Mouse (Mus musculus) intestine, embryonic 16.5 days (tissue): ENCODE results near the gene Pak7. TPM values are rescaled to one million over a fixed set of nuclear protein-coding genes. Genes with fewer than 3 reads are reported as not detected.

ENCODE experiments used
- ATAC-seq: fragments of 200-750 bp; cut with Nextera tagmentation; 2 replicates; pipeline ENCODE4 v1.8.0; 2017; ENCODE audit warnings: moderate TSS enrichment, moderate library complexity
- H3K27ac ChIP-seq: fragments of 300-500 bp; sonication (generic); 2 replicates; pipeline ENCODE4 v1.5.1; 2014; ENCODE audit warnings: mild to moderate bottlenecking, low read length
- H3K27me3 ChIP-seq: fragments of 300-500 bp; sonication (generic); replicated peaks from 2 replicates; pipeline ENCODE4 v1.6.1; 2014; ENCODE audit warnings: low read length, control low read depth, mixed read lengths; ENCODE audit not compliant: control insufficient read depth, insufficient read depth
- H3K36me3 ChIP-seq: fragments of 300-500 bp; sonication (generic); 2 replicates; pipeline ENCODE4 v1.6.1; 2014; ENCODE audit warnings: low read length, control low read depth; ENCODE audit not compliant: control insufficient read depth, insufficient read depth
- H3K4me1 ChIP-seq: fragments of 300-500 bp; sonication (generic); 2 replicates; pipeline ENCODE4 v1.6.1; 2014; ENCODE audit warnings: low read length, control low read depth, mixed read lengths; ENCODE audit not compliant: control insufficient read depth, insufficient read depth
- H3K4me2 ChIP-seq: fragments of 300-500 bp; sonication (generic); 2 replicates; pipeline ENCODE4 v1.6.1; 2014; ENCODE audit warnings: low read depth, low read length, control low read depth
- H3K4me3 ChIP-seq: fragments of 300-500 bp; sonication (generic); 2 replicates; pipeline ENCODE4 v1.5.1; 2014; ENCODE audit warnings: mild to moderate bottlenecking, low read length
- H3K9ac ChIP-seq: fragments of 300-500 bp; sonication (generic); 2 replicates; pipeline ENCODE4 v1.6.1; 2014; ENCODE audit warnings: low read depth, low read length
- H3K9me3 ChIP-seq: fragments of 300-500 bp; sonication (generic); 2 replicates; pipeline ENCODE4 v1.6.1; 2016; ENCODE audit warnings: low read length, control low read depth; ENCODE audit not compliant: control insufficient read depth
- WGBS: fragments of 180-500 bp; shearing (Covaris S2); extraction: QIAGEN DNeasy Blood & Tissue Kit; methylation state at CpG from one replicate; pipeline ENCODE4 v1.1.7; 2014; 5-methylcytosine and 5-hydroxymethylcytosine counted together
- polyA plus RNA-seq: library from polyadenylated mRNA; unstranded; fragments of >200 nt; fragmentation: Nextera tagmentation; extraction: Ambion mirVana; gene quantifications from 2 replicates; pipeline ENCODE4 v1.2.1, GENCODE M21; 2015

Pak7 gene
- polyA plus RNA-seq, 1 experiment from 2014 or later = 0.44 TPM

- no peak overlapping the region for H3K27ac ChIP-seq
- ATAC-seq = no peak
- no peaks in the 10 kb centered on the region for H3K36me3 ChIP-seq
- H3K27me3 ChIP-seq = peaks cover 34% of the 10 kb centered on the region
- no peaks in the 10 kb centered on the region for H3K9me3 ChIP-seq
- no peak overlapping the region for H3K9ac ChIP-seq
- H3K4me2 ChIP-seq = no peak overlapping the region
- peak overlapping the region; percentile 11; the same call in 1 of the 2 replicates for H3K4me3 ChIP-seq
- no peaks in the 10 kb centered on the region for H3K4me1 ChIP-seq
- 3% methylated on average over 37 of the region's 37 CpGs for WGBS
These were observed 328.6 kb downstream of the Pak7 start for GRCm38 (mm10) chr2:136059029-136059669.

DNA sequence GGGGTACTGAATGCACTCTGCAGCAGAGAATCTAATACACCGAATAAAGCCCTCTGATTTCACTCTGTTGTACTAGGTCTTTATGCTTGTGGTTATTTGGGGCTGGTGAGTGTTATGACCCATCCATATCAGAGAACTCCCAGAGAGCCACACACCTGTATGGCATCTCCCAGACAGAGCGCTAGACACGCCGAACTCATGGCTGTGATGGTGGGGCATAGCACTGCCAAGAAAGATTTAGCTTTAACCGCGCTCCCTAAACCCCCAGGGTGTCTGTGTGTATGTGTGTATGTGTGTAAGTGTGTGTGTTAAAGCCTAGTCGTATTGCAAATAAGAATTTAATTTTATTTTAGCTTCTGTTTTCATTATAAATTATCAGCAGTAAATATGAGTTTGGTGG lies 329.4 kb downstream of the Pak7 start:
- Histone ChIP-seq H3K9me3 (no peaks in the 10 kb centered on the region), H3K36me3 (no peaks in the 10 kb centered on the region), H3K4me1 (no peaks in the 10 kb centered on the region), H3K9ac (no peak overlapping the region), H3K4me3 (no peak overlapping the region), H3K27ac (no peak overlapping the region), H3K4me2 (no peak overlapping the region), H3K27me3 (peaks cover 34% of the 10 kb centered on the region)
- ATAC-seq = no peak
- WGBS = 6% methylated on average over 7 of the region's 7 CpGs

GRCm38 (mm10) chr2:136057861-136058331 lies 329.9 kb downstream of the Pak7 start:
- H3K4me1 ChIP-seq = no peaks in the 10 kb centered on the region
- 7% methylated on average over 19 of the region's 19 CpGs for WGBS
- H3K9me3 ChIP-seq = no peaks in the 10 kb centered on the region
- no peak overlapping the region for H3K4me3 ChIP-seq
- H3K4me2 ChIP-seq = 0 out of 2 replicates have a peak overlapping the region, but pooled peaks have one; percentile 23
- H3K27me3 ChIP-seq = peaks cover 34% of the 10 kb centered on the region
- no peaks in the 10 kb centered on the region for H3K36me3 ChIP-seq
- ATAC-seq = peak; percentile 60; the same call in 1 of the 2 replicates
- H3K9ac ChIP-seq = no peak overlapping the region
- no peak overlapping the region for H3K27ac ChIP-seq

GRCm38 (mm10) chr2:136051688-136052289 lies 336.0 kb downstream of the Pak7 start, which contains the start of gene Lamp5:
TSS of gene Lamp5 (plus strand) at chr2:136052239.
- H3K4me2 ChIP-seq = peak within 1 kb of the TSS; percentile 2; the same call in 1 of the 2 replicates
- no peak for ATAC-seq
- no peaks in the 10 kb centered on the region for H3K4me1 ChIP-seq
- H3K36me3 ChIP-seq = no peaks in the 10 kb centered on the region
- no peak within 1 kb of the TSS for H3K9ac ChIP-seq
- 0 out of 2 replicates have a peak, but pooled peaks cover 3% of the 10 kb centered on the region for H3K27me3 ChIP-seq
- no peaks in the 10 kb centered on the region for H3K9me3 ChIP-seq
- 3% methylated on average over 8 of the region's 8 CpGs for WGBS
- H3K4me3 ChIP-seq = no peak within 1 kb of the TSS
- no peak within 1 kb of the TSS for H3K27ac ChIP-seq

DNA sequence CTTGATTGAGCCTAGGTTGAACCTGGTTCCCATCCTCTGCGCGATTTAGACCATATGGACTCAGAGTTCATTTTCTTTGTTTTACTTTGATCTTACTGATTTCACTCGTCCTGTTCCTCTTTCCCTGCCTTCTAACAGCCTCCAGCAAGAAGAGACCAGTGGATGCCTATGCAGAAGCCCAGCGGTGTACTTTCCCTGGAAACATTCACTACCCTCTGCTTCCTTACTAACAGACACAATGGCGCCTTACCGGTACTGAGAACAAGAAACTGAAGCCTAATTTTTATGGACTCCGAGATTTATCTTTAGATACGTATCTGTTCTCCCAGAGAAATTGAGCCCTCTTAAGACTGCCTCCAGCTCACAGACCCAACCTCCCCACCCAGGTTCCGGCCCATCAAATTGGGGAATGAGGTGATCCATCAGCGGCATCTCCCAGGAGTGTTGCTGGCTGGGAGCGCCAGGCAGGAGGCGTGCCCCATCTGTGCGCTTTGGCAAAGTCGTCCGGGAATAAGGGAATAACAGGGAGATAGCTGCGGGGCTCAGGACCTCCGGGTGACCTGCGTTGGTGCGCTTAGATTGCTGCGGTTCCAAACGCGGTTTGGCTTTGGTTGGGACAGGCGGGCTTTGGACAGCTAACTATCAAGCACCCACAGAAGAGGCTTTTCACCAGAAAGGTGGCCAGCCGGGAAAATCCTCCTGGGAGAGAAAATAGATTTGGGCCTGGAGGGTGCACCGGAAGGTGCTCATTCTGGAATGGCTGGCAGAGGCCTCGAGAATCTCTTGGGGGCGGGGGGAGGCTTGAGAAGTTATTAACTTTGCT lies 336.8 kb downstream of the Pak7 start:
- Histone ChIP-seq H3K27me3 (0 out of 2 replicates have a peak, but pooled peaks cover 3% of the 10 kb centered on the region), H3K27ac (no peak overlapping the region), H3K4me3 (no peak overlapping the region), H3K4me2 (peak overlapping the region; percentile 2; the same call in 1 of the 2 replicates), H3K9ac (no peak overlapping the region), H3K9me3 (no peaks in the 10 kb centered on the region), H3K36me3 (no peaks in the 10 kb centered on the region), H3K4me1 (no peaks in the 10 kb centered on the region)
- ATAC-seq = no peak
- 15% methylated on average over 27 of the region's 27 CpGs for WGBS

GRCm38 (mm10) chr2:136048464-136048863 lies 339.3 kb downstream of the Pak7 start:
- ATAC-seq = no peak
- 86% methylated on average over 4 of the region's 4 CpGs for WGBS
- Histone ChIP-seq H3K4me2 (no peak overlapping the region), H3K4me1 (no peaks in the 10 kb centered on the region), H3K9ac (no peak overlapping the region), H3K27me3 (0 out of 2 replicates have a peak, but pooled peaks cover 3% of the 10 kb centered on the region), H3K36me3 (no peaks in the 10 kb centered on the region), H3K27ac (no peak overlapping the region), H3K9me3 (no peaks in the 10 kb centered on the region), H3K4me3 (no peak overlapping the region)

Other genes starting within 250 kb of the Pak7 start
- gene Ankef1, start 113.9 kb upstream of the Pak7 start, polyA plus RNA-seq = 0.13 and 0.18 TPM in 2 replicates